Mouse (Mus musculus): ENCODE measurements around the gene Vmn2r120. TPM values are rescaled to one million over a fixed set of nuclear protein-coding genes. Genes with fewer than 3 reads are reported as not detected.
"Not testable (repeated sequence)": the region's sequence is repeated elsewhere in the genome, so short reads cannot be mapped to it uniquely, and the experiment has no call there.

Gene Vmn2r120
- polyA plus RNA-seq (2015; fragmentation: Nextera tagmentation; extraction: Ambion mirVana) = not detected in 2 replicates

DNA sequence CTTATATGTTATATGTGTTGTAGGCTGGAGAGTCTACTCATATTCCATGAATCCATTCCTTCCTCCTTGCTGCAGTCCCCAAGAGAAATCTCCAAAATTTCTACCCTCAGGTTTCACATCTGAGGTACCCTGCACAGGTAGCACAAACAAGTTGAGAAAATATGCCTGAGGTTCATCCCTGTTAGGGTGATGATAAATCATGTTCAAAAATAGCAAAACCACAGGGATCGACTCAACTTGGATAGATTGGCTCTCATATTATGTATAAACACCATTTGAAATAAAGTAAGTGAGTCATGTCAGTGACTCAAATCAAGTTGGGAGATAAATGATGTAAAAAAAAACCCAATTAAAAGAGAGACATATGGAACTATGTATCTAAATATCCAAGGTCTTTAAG lies at the start of gene Vmn2r120:
Gene Vmn2r120, minus strand, starts transcription at position 101 of the 400 bp plus-strand sequence.
- no peak for DNase-seq (ENCODE audit: low spot score)

DNA sequence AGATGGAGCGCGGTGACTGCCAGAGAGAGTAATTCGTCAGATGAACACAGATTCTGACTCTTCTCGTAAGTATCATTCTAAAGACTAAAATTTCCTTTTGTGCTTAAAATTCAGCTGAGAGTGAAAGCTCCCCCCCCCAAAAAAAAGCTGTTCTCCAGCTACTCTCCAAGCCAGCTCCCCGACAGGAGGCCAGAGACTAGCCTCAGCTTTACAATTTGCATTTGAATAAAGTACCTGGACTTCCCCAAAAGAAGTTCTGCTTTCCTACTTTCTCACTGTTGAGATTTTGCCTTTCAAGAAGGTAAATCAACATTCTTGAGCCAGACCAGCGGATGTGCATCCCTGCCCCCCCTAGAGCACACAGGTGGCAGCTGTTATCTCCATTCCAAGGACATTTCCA lies 42.0 kb upstream of the Vmn2r120 start:
- DNase-seq (ENCODE audit: low spot score) = not testable (repeated sequence)

DNA sequence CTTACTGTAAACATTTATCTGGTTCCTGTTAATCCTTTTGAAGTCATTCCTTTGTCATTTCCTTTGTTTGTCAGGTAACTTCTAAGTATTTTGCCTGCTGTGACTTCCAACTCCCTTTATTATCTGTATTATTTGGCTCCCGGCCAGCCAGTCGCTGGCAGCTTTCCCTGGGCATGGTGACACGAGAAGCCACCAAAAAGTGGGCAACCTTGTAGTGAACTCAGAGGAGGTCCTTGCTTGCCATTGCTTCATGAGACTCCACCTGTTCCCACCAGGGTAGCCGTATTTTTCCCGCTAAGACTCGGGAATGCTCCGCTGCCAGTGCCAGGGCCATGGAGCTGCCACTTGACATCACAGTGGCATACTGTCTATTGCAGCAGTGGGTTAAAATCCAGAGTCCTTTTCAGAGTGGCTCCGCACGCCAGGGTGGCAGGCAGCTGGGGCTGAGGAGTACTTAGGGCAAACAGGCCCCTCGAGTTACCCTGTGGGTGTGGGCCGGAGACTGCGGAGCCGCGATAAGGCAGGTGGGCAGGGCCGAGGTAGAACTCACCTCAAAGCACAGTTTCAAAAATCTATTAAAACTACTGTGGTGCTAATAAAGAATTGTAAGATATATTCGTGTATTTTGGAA lies 28.9 kb upstream of the Vmn2r120 start:
- no peak for DNase-seq (ENCODE audit: low spot score)

Other genes starting within 250 kb of the Vmn2r120 start
- 9.9 and 11.3 TPM in 2 replicates for gene Adgre1, start 186.8 kb downstream of the Vmn2r120 start, polyA plus RNA-seq (2015; fragmentation: Nextera tagmentation; extraction: Ambion mirVana)
- not detected in 2 replicates for gene Gm21834, start 196.7 kb upstream of the Vmn2r120 start, polyA plus RNA-seq (2015; fragmentation: Nextera tagmentation; extraction: Ambion mirVana)
- not detected in 2 replicates for gene Cntnap5c, start 224.1 kb upstream of the Vmn2r120 start, polyA plus RNA-seq (2015; fragmentation: Nextera tagmentation; extraction: Ambion mirVana)